Mouse (Mus musculus): ENCODE measurements at regions not wholly inside any gene's neighbourhood (a gene's known extent, or its start where the extent isn't known, plus 50 kb on each side); places are given as distances from the start of the nearest gene placed in this dataset.

DNA sequence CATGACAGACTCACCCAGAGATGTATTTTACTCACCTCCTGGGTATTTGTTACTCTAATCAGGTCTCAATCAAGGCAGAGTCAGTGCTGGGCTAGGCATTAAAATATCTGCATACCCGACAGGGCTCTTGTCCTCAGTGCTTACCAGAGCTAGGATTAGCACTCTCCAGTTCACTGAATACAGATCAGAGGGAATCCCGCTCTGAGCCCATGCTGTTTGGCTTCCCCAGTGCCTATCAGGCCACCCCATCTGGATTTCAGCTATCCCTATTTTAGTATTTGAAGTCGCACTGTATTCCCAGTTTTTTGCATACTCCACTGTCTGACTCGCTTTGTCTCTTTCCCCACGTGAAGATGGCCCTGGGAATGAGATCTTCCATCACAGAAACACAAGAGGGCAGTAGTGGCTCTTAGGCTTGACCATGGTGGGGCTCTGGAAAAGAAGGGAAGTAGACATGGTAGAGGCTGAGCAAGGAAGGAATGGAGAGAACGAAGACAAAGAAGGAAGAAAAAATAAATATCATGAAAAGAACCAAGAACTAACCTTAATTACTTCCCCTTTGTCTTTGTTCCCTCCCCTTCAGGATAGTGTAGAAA, 264.1 kb downstream of the Rnf152 start:
- peak; percentile 49 to 53; a peak in 2 of 4 replicates for ATAC-seq (replicated peaks in 1 of 2; ENCODE audit: insufficient read depth in 1 of 2, low FRiP score in 2 of 2, low TSS enrichment in 1 of 2, low read depth in 1 of 2, poor library complexity in 2 of 2, severe bottlenecking in 2 of 2)

DNA sequence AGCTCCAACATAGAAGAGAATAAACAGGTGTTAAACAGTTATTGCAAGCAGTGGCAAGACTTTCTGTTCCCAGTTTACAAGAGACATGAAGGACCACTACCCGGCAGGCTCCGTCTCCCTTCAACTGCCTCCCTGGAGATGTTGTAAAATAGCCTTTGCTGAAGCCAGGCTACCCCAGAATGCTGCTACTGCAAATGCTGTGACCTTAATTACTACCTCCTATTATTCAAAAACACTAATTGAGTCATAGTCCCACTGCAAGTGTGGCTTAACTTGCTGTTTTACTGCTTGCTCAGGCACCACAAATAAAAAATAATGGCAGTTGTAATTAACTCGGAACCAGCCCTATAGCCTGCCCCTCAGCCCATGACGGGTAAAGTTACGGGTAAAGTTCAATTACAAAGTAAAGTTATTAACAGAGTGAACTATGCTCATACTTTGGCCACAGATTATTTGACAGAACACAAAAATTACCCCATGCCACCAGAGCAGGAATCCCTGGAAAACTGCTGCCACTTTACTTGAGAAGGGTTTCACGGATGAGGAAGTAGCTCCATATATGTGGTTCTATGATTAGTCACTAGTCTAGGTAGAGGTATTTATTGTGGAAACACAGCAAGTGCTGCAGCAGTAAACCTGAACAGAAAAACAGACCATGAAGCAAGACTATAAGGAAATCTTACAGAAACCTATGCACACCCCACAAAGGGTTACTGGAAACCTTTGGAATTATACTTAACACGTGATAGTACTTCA, 267.6 kb downstream of the Rnf152 start:
- ATAC-seq (replicated peaks in 1 of 2; ENCODE audit: insufficient read depth in 1 of 2, low FRiP score in 2 of 2, low TSS enrichment in 1 of 2, low read depth in 1 of 2, poor library complexity in 2 of 2, severe bottlenecking in 2 of 2) = no peak

DNA sequence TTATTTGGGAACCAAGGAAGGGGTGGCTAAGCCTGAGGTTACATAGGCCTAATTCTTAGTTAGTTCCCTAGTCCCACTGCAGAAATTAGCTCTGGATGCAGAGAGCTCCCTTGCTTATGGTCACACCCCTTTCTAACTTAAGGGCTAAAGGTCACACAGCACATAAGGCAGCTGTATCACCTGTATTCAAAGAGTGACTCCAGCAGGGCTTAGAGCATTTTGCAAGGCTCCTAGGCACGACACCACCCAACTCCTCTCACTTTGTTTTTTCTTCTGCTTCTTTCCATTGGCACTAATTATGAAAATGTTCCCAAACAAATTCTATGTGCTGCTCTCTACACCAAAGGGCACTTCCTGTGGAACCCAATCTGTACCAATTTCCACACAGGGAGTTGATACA, 268.9 kb downstream of the Rnf152 start:
- ATAC-seq (replicated peaks in 1 of 2; ENCODE audit: insufficient read depth in 1 of 2, low FRiP score in 2 of 2, low TSS enrichment in 1 of 2, low read depth in 1 of 2, poor library complexity in 2 of 2, severe bottlenecking in 2 of 2) = no peak

DNA sequence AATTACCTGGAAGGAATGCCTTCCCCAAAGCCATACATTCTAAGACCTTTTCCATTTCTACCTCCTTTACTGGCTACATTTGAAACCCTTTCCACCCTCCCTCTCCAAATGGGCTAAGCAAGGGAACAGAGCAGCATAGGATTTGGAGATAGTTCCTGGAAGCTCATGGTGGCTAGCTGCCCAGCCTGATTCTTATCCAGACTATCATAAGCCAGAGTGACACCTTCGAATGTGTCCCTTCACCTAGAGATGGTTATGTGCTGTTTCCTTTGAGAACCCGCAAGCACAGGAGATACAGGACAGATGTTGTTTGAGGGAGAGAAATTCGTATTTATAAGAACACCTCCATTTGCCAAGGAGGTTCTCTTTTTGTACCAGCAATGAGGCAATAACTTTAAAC, 272.0 kb downstream of the Rnf152 start:
- no peak for ATAC-seq (replicated peaks in 1 of 2; ENCODE audit: insufficient read depth in 1 of 2, low FRiP score in 2 of 2, low TSS enrichment in 1 of 2, low read depth in 1 of 2, poor library complexity in 2 of 2, severe bottlenecking in 2 of 2)

DNA sequence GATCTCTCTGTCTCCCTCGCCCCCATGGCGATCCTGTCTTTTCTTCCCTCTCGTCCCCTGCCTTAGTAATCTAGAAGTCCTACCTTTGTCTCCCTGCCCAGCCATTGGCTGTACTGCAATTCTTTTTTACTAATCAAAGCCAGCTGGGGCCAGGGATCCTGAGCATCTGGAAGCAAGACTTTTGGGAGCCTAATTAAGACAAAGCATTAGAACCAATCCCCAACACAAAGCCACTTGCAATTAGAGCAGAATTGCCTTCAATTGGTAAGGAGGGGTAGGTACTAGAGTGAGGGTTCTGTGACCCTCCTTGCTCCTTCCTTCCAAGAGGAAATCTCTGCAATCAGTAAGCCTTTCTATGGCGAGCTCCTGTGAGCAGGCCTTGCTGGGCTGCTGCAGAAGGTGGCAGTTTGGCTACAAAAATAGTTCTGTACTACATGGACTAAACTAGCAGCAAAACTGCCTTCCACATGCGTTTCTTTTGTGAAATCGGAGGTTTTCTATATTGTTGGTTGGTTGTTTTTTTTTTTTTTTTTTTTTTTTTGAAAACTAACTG, 272.9 kb downstream of the Rnf152 start:
- ATAC-seq (replicated peaks in 1 of 2; ENCODE audit: insufficient read depth in 1 of 2, low FRiP score in 2 of 2, low TSS enrichment in 1 of 2, low read depth in 1 of 2, poor library complexity in 2 of 2, severe bottlenecking in 2 of 2) = no peak

DNA sequence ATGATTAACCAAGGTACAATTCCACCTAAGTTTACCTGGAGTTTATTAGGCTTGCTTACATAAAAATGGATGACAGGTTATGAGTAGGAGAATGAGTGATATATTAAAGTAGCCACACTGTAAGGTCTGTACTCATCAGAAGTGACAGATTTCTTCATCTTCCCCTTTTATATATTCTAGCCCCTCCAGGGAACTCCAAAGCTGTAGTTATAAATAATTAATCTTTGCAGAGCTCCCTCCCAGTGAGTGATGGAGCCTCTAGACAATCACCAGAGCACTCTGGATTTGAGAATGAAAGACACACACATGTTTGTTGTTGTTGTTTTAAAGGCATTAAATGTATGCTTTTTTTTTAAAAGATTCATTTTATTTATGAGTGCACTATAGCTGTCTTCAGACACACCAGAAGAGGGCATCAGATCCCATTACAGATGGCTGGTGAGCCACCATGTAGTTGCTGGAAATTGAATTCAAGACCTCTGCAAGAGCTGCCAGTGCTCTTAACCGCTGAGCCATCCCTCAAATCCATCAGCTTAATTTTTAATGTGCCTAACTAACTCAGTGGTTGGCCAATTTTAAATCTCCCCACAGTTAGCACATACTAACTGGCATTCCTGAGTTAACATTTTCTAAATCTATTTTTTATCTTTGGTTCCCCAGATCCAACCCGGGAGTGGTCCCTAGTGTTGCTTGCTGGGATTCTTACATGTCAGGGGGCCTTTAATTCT, 273.5 kb downstream of the Rnf152 start:
- ATAC-seq (replicated peaks in 1 of 2; ENCODE audit: insufficient read depth in 1 of 2, low FRiP score in 2 of 2, low TSS enrichment in 1 of 2, low read depth in 1 of 2, poor library complexity in 2 of 2, severe bottlenecking in 2 of 2) = no peak

DNA sequence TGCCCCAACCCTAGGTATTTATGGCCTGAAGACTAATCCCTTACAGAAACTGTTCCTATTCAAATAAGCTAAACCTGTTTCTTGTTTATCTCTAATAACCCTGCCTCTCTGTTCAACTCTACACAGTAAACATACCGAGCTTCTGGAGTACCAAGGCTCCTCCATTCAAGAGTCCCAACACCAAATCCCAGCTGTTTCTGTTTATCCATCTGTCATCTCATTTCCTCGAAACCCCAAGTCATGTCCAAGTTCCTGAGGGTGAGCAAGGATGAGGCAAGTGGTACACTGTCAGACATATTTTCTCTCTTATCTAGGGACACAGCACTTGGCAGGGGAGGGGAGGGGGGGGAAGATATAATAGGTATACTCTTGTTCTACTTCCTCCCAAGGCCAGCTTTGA, 274.6 kb downstream of the Rnf152 start:
- no peak for ATAC-seq (replicated peaks in 1 of 2; ENCODE audit: insufficient read depth in 1 of 2, low FRiP score in 2 of 2, low TSS enrichment in 1 of 2, low read depth in 1 of 2, poor library complexity in 2 of 2, severe bottlenecking in 2 of 2)

DNA sequence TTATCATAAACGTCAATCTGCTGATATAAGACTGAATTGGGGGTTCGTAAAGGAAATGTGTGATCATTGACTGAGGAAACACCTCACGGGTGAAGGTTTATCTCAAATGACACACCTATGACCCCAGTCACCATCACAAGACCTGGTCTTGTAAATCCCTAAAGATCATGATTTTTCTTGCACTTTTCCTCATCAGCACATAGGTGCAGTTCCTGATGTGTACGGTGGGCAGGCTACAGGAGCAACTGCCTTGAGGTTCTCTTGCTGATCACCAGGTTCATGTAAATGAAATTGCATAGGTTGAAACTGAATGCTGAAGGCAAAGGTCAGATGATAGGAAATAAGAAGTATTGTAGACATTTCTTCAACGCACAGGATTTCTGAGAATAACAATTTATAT, 277.1 kb downstream of the Rnf152 start:
- ATAC-seq (replicated peaks in 1 of 2; ENCODE audit: insufficient read depth in 1 of 2, low FRiP score in 2 of 2, low TSS enrichment in 1 of 2, low read depth in 1 of 2, poor library complexity in 2 of 2, severe bottlenecking in 2 of 2) = no peak

DNA sequence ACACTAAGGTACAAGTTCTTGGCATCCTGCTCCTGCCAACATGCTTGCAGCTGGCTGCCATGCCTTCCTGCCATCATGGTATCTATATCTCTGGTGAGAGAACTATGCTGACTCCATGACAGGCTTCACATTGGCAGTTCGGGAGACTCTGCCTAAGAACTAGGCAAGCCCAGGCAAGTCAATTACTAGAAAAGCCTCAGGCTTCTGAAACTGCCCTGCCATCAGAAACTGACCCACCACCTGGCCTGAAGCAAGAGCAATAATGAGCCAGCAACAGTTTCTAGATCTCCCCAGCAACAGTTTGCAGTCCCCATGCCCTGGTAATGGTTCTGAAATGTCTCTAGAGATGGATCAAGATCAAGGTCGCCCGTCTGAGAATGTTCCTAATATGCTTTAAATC, 280.8 kb downstream of the Rnf152 start:
- ATAC-seq (replicated peaks in 1 of 2; ENCODE audit: insufficient read depth in 1 of 2, low FRiP score in 2 of 2, low TSS enrichment in 1 of 2, low read depth in 1 of 2, poor library complexity in 2 of 2, severe bottlenecking in 2 of 2) = no peak

DNA sequence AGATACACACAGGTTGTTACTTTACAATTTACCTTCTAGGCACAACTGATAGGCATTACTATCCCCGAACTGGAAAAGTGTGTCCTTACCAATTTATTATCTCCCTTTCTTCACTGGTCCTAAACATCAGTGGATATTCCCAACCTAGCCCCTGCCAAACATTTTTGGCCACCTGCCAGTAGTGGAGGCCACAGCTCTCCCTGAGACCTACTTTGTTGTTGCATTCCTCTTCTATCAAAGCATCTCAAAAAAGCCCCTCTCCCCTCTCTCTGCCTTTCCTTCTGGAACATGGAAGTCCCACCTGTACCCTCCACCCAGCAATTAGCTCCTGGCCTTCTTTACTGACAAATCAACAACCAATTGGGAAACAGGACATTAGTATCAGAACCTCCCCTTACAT, 282.2 kb downstream of the Rnf152 start:
- ATAC-seq (replicated peaks in 1 of 2; ENCODE audit: insufficient read depth in 1 of 2, low FRiP score in 2 of 2, low TSS enrichment in 1 of 2, low read depth in 1 of 2, poor library complexity in 2 of 2, severe bottlenecking in 2 of 2) = no peak

DNA sequence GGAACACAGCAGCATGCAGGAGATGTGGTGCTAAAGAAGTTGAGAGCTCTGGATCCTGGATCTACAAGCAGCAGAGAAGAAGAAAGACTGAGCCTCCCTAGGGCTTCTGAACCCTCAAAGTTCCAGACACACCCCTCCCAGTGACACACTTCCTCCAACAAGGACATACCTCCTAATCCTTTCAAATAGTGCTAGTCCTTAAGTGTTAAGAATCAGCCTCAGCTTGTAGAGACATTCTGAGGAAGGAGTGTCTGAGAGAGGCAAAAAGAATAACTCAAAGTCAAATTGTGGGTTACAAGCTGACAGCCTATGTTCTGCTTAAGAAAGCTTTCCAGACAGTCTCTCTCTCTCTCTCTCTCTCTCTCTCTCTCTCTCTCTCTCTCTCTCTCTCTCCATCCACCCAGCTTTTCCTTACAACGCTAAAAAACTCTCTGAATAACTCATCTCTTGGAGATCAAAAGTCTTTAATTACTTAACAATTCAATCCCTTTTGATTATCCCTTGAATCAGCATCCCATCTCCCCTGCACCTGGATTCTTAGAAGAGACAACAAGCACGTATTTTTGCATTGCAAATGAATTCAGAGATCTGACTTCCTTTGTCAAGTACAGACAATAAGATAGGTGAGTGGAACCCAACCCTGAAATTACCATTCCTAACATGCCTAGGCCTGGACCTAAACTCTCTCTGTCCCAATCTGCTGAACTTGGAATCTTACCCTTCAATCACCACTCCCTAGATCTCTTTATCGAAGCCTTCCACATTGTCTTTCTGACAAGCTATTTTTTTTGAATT, 285.7 kb downstream of the Rnf152 start:
- no peak for ATAC-seq (replicated peaks in 1 of 2; ENCODE audit: insufficient read depth in 1 of 2, low FRiP score in 2 of 2, low TSS enrichment in 1 of 2, low read depth in 1 of 2, poor library complexity in 2 of 2, severe bottlenecking in 2 of 2)

DNA sequence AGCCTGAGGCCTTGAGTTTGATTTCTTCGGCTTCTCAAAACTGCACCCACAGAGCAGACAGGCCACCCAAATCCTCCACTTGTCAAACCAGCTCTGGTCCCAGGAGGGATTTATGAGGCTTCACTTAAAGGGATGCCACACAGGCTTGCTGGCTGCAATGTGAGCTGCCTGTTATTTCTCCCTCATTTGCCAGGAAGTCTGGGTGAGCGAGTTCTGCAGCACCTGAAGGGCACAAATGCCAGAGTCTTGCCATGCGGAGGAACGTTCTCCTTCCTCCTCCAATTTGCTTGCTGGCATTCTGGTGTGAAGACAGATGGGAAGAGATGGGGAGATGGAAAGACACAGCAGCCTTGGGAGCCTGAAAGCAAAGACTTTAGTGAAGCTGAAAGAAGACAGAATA, 288.6 kb downstream of the Rnf152 start:
- no peak for ATAC-seq (replicated peaks in 1 of 2; ENCODE audit: insufficient read depth in 1 of 2, low FRiP score in 2 of 2, low TSS enrichment in 1 of 2, low read depth in 1 of 2, poor library complexity in 2 of 2, severe bottlenecking in 2 of 2)

DNA sequence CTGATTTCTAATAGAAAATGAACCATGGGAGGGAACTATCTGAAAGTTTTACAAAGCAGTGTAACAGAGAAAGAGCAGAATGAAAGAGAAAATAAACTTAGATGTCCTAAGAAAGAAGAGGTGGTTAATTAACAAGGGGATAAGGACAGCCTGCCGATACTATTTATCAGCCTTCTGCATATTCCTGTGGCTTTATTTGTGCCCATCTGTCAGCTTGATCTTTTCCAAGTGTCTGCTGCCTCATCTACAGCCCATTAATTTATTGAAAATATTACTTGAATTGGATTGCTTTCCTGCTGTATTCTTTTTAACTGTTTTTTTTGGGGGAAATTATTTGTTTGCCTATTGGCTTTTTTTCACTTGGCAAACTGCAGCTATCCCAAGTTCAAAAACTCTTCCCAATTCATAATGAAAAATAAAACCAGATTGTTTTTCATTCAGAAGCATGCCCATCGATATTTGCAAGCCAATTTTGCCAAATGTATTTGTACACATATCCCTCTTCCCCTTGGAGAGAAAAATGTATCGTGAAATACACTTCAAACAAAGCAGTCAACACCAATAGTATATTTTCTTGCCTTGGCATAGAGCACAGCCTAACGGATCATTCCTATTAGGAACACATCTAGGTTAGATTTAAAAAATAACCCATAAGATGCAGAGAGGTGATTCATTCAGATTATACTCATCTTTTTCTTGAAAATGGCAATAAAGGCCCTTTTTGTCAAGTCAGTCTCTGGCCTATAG, 289.3 kb downstream of the Rnf152 start:
- ATAC-seq (replicated peaks in 1 of 2; ENCODE audit: insufficient read depth in 1 of 2, low FRiP score in 2 of 2, low TSS enrichment in 1 of 2, low read depth in 1 of 2, poor library complexity in 2 of 2, severe bottlenecking in 2 of 2) = no peak

DNA sequence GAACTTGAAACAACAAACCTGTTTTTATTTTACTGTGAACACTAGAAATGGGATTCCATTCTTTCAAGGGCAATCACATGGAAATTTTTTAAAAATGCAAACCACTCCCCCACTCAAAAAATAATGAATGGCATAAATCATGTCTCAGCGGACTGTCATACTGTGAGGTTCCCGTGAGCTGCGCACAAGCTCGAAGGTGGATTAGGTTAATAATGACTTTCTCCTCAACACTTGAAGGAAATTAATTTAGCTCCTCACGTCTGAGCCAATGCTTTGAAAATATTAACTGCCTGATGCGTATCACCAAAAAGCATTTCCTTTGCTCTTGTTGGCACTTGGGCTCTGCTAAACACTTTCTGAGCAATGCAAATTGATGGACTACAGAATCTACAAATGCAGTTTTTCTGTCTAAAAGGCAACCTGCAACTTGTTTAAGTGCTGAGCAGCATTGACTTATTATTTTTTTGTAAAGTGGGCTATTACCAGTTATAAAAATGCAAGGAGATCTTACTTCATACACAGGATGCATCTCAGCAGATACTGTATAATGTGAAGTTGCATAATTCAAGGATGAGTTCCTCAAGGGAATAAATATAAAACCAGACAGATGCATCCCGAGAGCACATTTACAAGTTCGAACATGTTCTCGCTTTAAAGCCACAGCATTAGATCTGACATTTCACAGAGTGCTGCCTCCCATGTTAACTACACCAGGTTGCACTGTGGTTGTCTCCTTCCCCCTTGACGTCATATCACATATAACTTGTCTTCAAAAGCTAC, 282.4 kb downstream of the Cdh20 start:
- no peak for ATAC-seq (replicated peaks in 1 of 2; ENCODE audit: insufficient read depth in 1 of 2, low FRiP score in 2 of 2, low TSS enrichment in 1 of 2, low read depth in 1 of 2, poor library complexity in 2 of 2, severe bottlenecking in 2 of 2)
